Mouse (Mus musculus) intestine, embryonic 14.5 days (tissue): Measurements from ENCODE around the gene Kcnk4. TPM values are rescaled to one million over a fixed set of nuclear protein-coding genes. Genes with fewer than 3 reads are reported as not detected.

Experiments
- ATAC-seq: fragments of 200-750 bp; cut with Nextera tagmentation; replicated peaks from 2 replicates; pipeline ENCODE4 v1.8.0; 2017; ENCODE audit warnings: low read depth, moderate number of reproducible peaks, moderate TSS enrichment, moderate library complexity; ENCODE audit not compliant: low FRiP score, low TSS enrichment
- DNase-seq: peaks from one replicate; pipeline ENCODE4 v3.0.0-alpha.2; 2018; ENCODE audit warnings: low spot score
- H3K27ac ChIP-seq: fragments of 300-500 bp; sonication (generic); 2 replicates; pipeline ENCODE4 v1.5.1; 2014; ENCODE audit warnings: low read depth, mild to moderate bottlenecking, control low read depth
- H3K27me3 ChIP-seq: fragments of 300-500 bp; sonication (generic); replicated peaks from 2 replicates; pipeline ENCODE4 v1.6.1; 2014; ENCODE audit warnings: low read length, control low read depth; ENCODE audit not compliant: control insufficient read depth, insufficient read depth
- H3K36me3 ChIP-seq: fragments of 300-500 bp; sonication (generic); 2 replicates; pipeline ENCODE4 v1.6.1; 2014; ENCODE audit warnings: low read length, control low read depth; ENCODE audit not compliant: control insufficient read depth, insufficient read depth
- H3K4me1 ChIP-seq: fragments of 300-500 bp; sonication (generic); replicated peaks from 2 replicates; pipeline ENCODE4 v1.6.1; 2014; ENCODE audit warnings: low read length, control low read depth, mixed read lengths; ENCODE audit not compliant: control insufficient read depth, insufficient read depth
- H3K4me2 ChIP-seq: fragments of 300-500 bp; sonication (generic); 2 replicates; pipeline ENCODE4 v1.6.1; 2014; ENCODE audit warnings: low read length
- H3K4me3 ChIP-seq: fragments of 300-500 bp; sonication (generic); 2 replicates; pipeline ENCODE4 v1.5.1; 2014; ENCODE audit warnings: low read depth, low read length, control low read depth, mixed read lengths
- H3K9ac ChIP-seq: fragments of 300-500 bp; sonication (generic); 2 replicates; pipeline ENCODE4 v1.6.1; 2014; ENCODE audit warnings: mild to moderate bottlenecking, low read length
- H3K9me3 ChIP-seq: fragments of 300-500 bp; sonication (generic); 2 replicates; pipeline ENCODE4 v1.6.1; 2016; ENCODE audit warnings: low read length, control low read depth; ENCODE audit not compliant: control insufficient read depth
- WGBS: fragments of 180-500 bp; shearing (Covaris S2); extraction: QIAGEN DNeasy Blood & Tissue Kit; methylation state at CpG from one replicate; pipeline ENCODE4 v1.1.7; 2014; 5-methylcytosine and 5-hydroxymethylcytosine counted together
- polyA plus RNA-seq: library from polyadenylated mRNA; unstranded; fragments of >200 nt; fragmentation: Nextera tagmentation; extraction: Ambion mirVana; gene quantifications from 2 replicates; pipeline ENCODE4 v1.2.1, GENCODE M21; 2014

Gene Kcnk4
- polyA plus RNA-seq, 1 experiment from 2014 or later = 0.22 TPM

- ATAC-seq = no peak
- Histone ChIP-seq H3K36me3 (no peaks in the 10 kb centered on the region), H3K9ac (no peak overlapping the region), H3K4me1 (peaks cover 6% of the 10 kb centered on the region), H3K4me3 (peak overlapping the region; percentile 36; the same call in 1 of the 2 replicates), H3K4me2 (no peak overlapping the region; the same call in 1 of the 2 replicates), H3K9me3 (no peaks in the 10 kb centered on the region), H3K27me3 (peaks cover 74% of the 10 kb centered on the region), H3K27ac (no peak overlapping the region)
- WGBS = 31% methylated on average over 4 of the region's 4 CpGs
- DNase-seq = no peak
These were observed 1.2 kb downstream of the Kcnk4 start for GRCm38 (mm10) chr19:6933102-6933435.

- WGBS = 58% methylated on average over 1 of the region's 1 CpGs
- H3K36me3 ChIP-seq = no peaks in the 10 kb centered on the region
- H3K4me3 ChIP-seq = no peak overlapping the region
- H3K9ac ChIP-seq = no peak overlapping the region
- H3K4me1 ChIP-seq = peaks cover 6% of the 10 kb centered on the region
- H3K9me3 ChIP-seq = no peaks in the 10 kb centered on the region
- no peak for ATAC-seq
- H3K27me3 ChIP-seq = peaks cover 85% of the 10 kb centered on the region
- no peak overlapping the region for H3K27ac ChIP-seq
- no peak overlapping the region for H3K4me2 ChIP-seq
- no peak for DNase-seq
These were observed 2.3 kb downstream of the Kcnk4 start for GRCm38 (mm10) chr19:6932018-6932417.

GRCm38 (mm10) chr19:6931002-6931401, 3.3 kb downstream of the Kcnk4 start:
- ATAC-seq = no peak
- 7% methylated on average over 2 of the region's 2 CpGs for WGBS

GRCm38 (mm10) chr19:6928080-6928479, 6.2 kb downstream of the Kcnk4 start:
- Histone ChIP-seq H3K9me3 (no peaks in the 10 kb centered on the region), H3K27me3 (peaks cover 91% of the 10 kb centered on the region), H3K27ac (no peak overlapping the region), H3K4me3 (no peak overlapping the region), H3K9ac (no peak overlapping the region), H3K36me3 (no peaks in the 10 kb centered on the region), H3K4me1 (peaks cover 6% of the 10 kb centered on the region), H3K4me2 (no peak overlapping the region)
- DNase-seq (no peak), ATAC-seq (no peak)
- WGBS = 12% methylated on average over 9 of the region's 9 CpGs

More at GRCm38 (mm10) chr19:6931002-6931401, 3.3 kb downstream of the Kcnk4 start:
- peaks cover 6% of the 10 kb centered on the region for H3K4me1 ChIP-seq
- DNase-seq = no peak
- no peak overlapping the region for H3K27ac ChIP-seq
- no peaks in the 10 kb centered on the region for H3K36me3 ChIP-seq
- no peak overlapping the region for H3K4me3 ChIP-seq
- no peaks in the 10 kb centered on the region for H3K9me3 ChIP-seq
- H3K27me3 ChIP-seq = peaks cover 91% of the 10 kb centered on the region
- no peak overlapping the region for H3K4me2 ChIP-seq
- no peak overlapping the region for H3K9ac ChIP-seq

- Histone ChIP-seq H3K27ac (no peak overlapping the region), H3K4me2 (peak overlapping the region; percentile 21), H3K9me3 (no peaks in the 10 kb centered on the region), H3K4me3 (peak overlapping the region; percentile 17), H3K36me3 (no peaks in the 10 kb centered on the region), H3K27me3 (peaks cover 80% of the 10 kb centered on the region), H3K4me1 (peaks cover 6% of the 10 kb centered on the region), H3K9ac (no peak overlapping the region)
- 17% methylated on average over 26 of the region's 26 CpGs for WGBS
- no peak for ATAC-seq
- no peak for DNase-seq
These were observed 7.6 kb downstream of the Kcnk4 start for GRCm38 (mm10) chr19:6926559-6927255.

GRCm38 (mm10) chr19:6925611-6926329, 8.5 kb downstream of the Kcnk4 start:
- peaks cover 70% of the 10 kb centered on the region for H3K27me3 ChIP-seq
- H3K9ac ChIP-seq = no peak overlapping the region
- H3K4me1 ChIP-seq = peaks cover 7% of the 10 kb centered on the region
- ATAC-seq = no peak
- peak overlapping the region; percentile 12 for H3K4me3 ChIP-seq
- no peaks in the 10 kb centered on the region for H3K9me3 ChIP-seq
- no peak overlapping the region for H3K27ac ChIP-seq
- no peak for DNase-seq
- H3K4me2 ChIP-seq = peak overlapping the region; percentile 40
- no peaks in the 10 kb centered on the region for H3K36me3 ChIP-seq
- 9% methylated on average over 40 of the region's 40 CpGs for WGBS

GRCm38 (mm10) chr19:6925307-6925573, 9.1 kb downstream of the Kcnk4 start, which contains the start of gene Catsperz:
Gene Catsperz, minus strand, starts transcription at chr19:6925380.
- Histone ChIP-seq H3K9me3 (no peaks in the 10 kb centered on the region), H3K4me2 (peak within 1 kb of the TSS; percentile 40), H3K36me3 (no peaks in the 10 kb centered on the region), H3K9ac (no peak within 1 kb of the TSS), H3K4me3 (peak within 1 kb of the TSS; percentile 14), H3K27ac (no peak within 1 kb of the TSS), H3K4me1 (peaks cover 12% of the 10 kb centered on the region), H3K27me3 (peaks cover 65% of the 10 kb centered on the region)
- ATAC-seq (no peak), DNase-seq (no peak)
- 6% methylated on average over 9 of the region's 9 CpGs for WGBS

- Histone ChIP-seq H3K4me3 (peak overlapping the region; percentile 14), H3K27ac (no peak overlapping the region), H3K36me3 (no peaks in the 10 kb centered on the region), H3K4me1 (peaks cover 18% of the 10 kb centered on the region), H3K4me2 (peak overlapping the region; percentile 40), H3K9me3 (no peaks in the 10 kb centered on the region), H3K27me3 (peaks cover 62% of the 10 kb centered on the region), H3K9ac (no peak overlapping the region)
- ATAC-seq (no peak), DNase-seq (peak; percentile 90)
- 5% methylated on average over 39 of the region's 39 CpGs for WGBS
These were observed 9.6 kb downstream of the Kcnk4 start for GRCm38 (mm10) chr19:6924461-6925306.
